Mouse (Mus musculus) liver, embryonic 11.5 days (tissue): ENCODE measurements around the gene Gfy. TPM values are rescaled to one million over a fixed set of nuclear protein-coding genes. Genes with fewer than 3 reads are reported as not detected.

Experiments
- ATAC-seq: fragments of 200-750 bp; cut with Nextera tagmentation; replicated peaks from 2 replicates; pipeline ENCODE4 v1.8.0; 2017; ENCODE audit warnings: moderate number of reproducible peaks, mild to moderate bottlenecking, moderate TSS enrichment, moderate library complexity; ENCODE audit not compliant: low FRiP score
- DNase-seq: peaks from one replicate; pipeline ENCODE4 v3.0.0-alpha.2; 2017; ENCODE audit warnings: low spot score
- H3K27ac ChIP-seq: fragments of 300-500 bp; sonication (generic); 2 replicates; pipeline ENCODE4 v1.5.1; 2014; ENCODE audit warnings: mild to moderate bottlenecking, low read depth, low read length, control low read depth
- H3K27me3 ChIP-seq: fragments of 300-500 bp; sonication (generic); replicated peaks from 2 replicates; pipeline ENCODE4 v1.6.1; 2014; ENCODE audit warnings: low read length, mixed read lengths; ENCODE audit not compliant: control insufficient read depth, insufficient read depth
- H3K36me3 ChIP-seq: fragments of 300-500 bp; sonication (generic); 2 replicates; pipeline ENCODE4 v1.6.1; 2014; ENCODE audit warnings: mild to moderate bottlenecking, low read length, moderate library complexity, mixed read lengths; ENCODE audit not compliant: control insufficient read depth, insufficient read depth
- H3K4me1 ChIP-seq: fragments of 300-500 bp; sonication (generic); replicated peaks from 2 replicates; pipeline ENCODE4 v1.6.1; 2014; ENCODE audit warnings: low read length, mixed read lengths; ENCODE audit not compliant: control insufficient read depth, insufficient read depth
- H3K4me2 ChIP-seq: fragments of 300-500 bp; sonication (generic); 2 replicates; pipeline ENCODE4 v1.6.1; 2014; ENCODE audit warnings: mild to moderate bottlenecking, control low read depth, moderate library complexity
- H3K4me3 ChIP-seq: fragments of 300-500 bp; sonication (generic); 2 replicates; pipeline ENCODE4 v1.5.1; 2014; ENCODE audit warnings: low read depth, low read length, control low read depth
- H3K9ac ChIP-seq: fragments of 300-500 bp; sonication (generic); 2 replicates; pipeline ENCODE4 v1.6.1; 2014; ENCODE audit warnings: low read depth, low read length, control low read depth
- H3K9me3 ChIP-seq: fragments of 300-500 bp; sonication (generic); 2 replicates; pipeline ENCODE4 v1.6.1; 2016; ENCODE audit warnings: low read length, inconsistent platforms, mixed read lengths; ENCODE audit not compliant: control insufficient read depth
- WGBS: fragments of 180-500 bp; shearing (Covaris S2); extraction: QIAGEN DNeasy Blood & Tissue Kit; methylation state at CpG from one replicate; pipeline ENCODE4 v1.1.7; 2014; 5-methylcytosine and 5-hydroxymethylcytosine counted together
- polyA plus RNA-seq: library from polyadenylated mRNA; unstranded; fragments of >200 nt; fragmentation: Nextera tagmentation; extraction: Ambion mirVana; gene quantifications from 2 replicates; pipeline ENCODE4 v1.2.1, GENCODE M21; 2014

The Gfy gene
- polyA plus RNA-seq, 1 experiment from 2014 or later, result not detected

- no peaks in the 10 kb centered on the region for H3K4me1 ChIP-seq
Measured at GRCm38 (mm10) chr7:45190186-45190585, 10.8 kb upstream of the Gfy start.

GRCm38 (mm10) chr7:45189600-45189999 is 10.2 kb upstream of the Gfy start:
- no peak for ATAC-seq
- WGBS, result 54% methylated on average over 16 of the region's 16 CpGs
- peaks cover 78% of the 10 kb centered on the region for H3K27me3 ChIP-seq

More at GRCm38 (mm10) chr7:45190186-45190585, 10.8 kb upstream of the Gfy start:
- Histone ChIP-seq H3K4me2 (no peak overlapping the region), H3K4me3 (no peak overlapping the region), H3K36me3 (no peaks in the 10 kb centered on the region), H3K9me3 (no peaks in the 10 kb centered on the region), H3K27ac (no peak overlapping the region), H3K9ac (no peak overlapping the region), H3K27me3 (peaks cover 73% of the 10 kb centered on the region)
- DNase-seq, result no peak
- 74% methylated on average over 6 of the region's 6 CpGs for WGBS
- no peak for ATAC-seq

GRCm38 (mm10) chr7:45185921-45186320 is 6.6 kb upstream of the Gfy start:
- no peak for ATAC-seq
- H3K4me3 ChIP-seq, result no peak overlapping the region
- H3K9me3 ChIP-seq, result no peaks in the 10 kb centered on the region
- peaks cover 96% of the 10 kb centered on the region for H3K27me3 ChIP-seq
- no peak overlapping the region for H3K9ac ChIP-seq
- no peak for DNase-seq
- WGBS, result 62% methylated on average over 7 of the region's 7 CpGs
- H3K4me2 ChIP-seq, result no peak overlapping the region
- H3K4me1 ChIP-seq, result peaks cover 9% of the 10 kb centered on the region
- H3K36me3 ChIP-seq, result no peaks in the 10 kb centered on the region
- H3K27ac ChIP-seq, result no peak overlapping the region

More at GRCm38 (mm10) chr7:45189600-45189999, 10.2 kb upstream of the Gfy start:
- no peak overlapping the region for H3K4me2 ChIP-seq
- H3K4me1 ChIP-seq, result no peaks in the 10 kb centered on the region
- DNase-seq, result no peak
- H3K36me3 ChIP-seq, result no peaks in the 10 kb centered on the region
- H3K9ac ChIP-seq, result no peak overlapping the region
- H3K27ac ChIP-seq, result no peak overlapping the region
- no peak overlapping the region for H3K4me3 ChIP-seq
- no peaks in the 10 kb centered on the region for H3K9me3 ChIP-seq

- ATAC-seq, result no peak
- WGBS, result 55% methylated on average over 7 of the region's 7 CpGs
- H3K27ac ChIP-seq, result no peak overlapping the region
Measured at GRCm38 (mm10) chr7:45183672-45184071, 4.3 kb upstream of the Gfy start.

GRCm38 (mm10) chr7:45182606-45183005 is 3.2 kb upstream of the Gfy start:
- H3K9ac ChIP-seq, result 0 out of 2 replicates have a peak overlapping the region, but pooled peaks have one; percentile 3
- no peaks in the 10 kb centered on the region for H3K9me3 ChIP-seq
- no peak overlapping the region for H3K27ac ChIP-seq
- 20% methylated on average over 11 of the region's 11 CpGs for WGBS
- peak overlapping the region; percentile 62 for H3K4me2 ChIP-seq
- H3K36me3 ChIP-seq, result no peaks in the 10 kb centered on the region
- peaks cover 9% of the 10 kb centered on the region for H3K4me1 ChIP-seq
- H3K4me3 ChIP-seq, result peak overlapping the region; percentile 26
- no peak for DNase-seq
- H3K27me3 ChIP-seq, result peaks cover 96% of the 10 kb centered on the region
- 0 out of 2 replicates have a peak, but pooled peaks have one; percentile 6 for ATAC-seq

More at GRCm38 (mm10) chr7:45183672-45184071, 4.3 kb upstream of the Gfy start:
- Histone ChIP-seq H3K9ac (no peak overlapping the region), H3K4me1 (peaks cover 9% of the 10 kb centered on the region), H3K9me3 (no peaks in the 10 kb centered on the region), H3K4me3 (no peak overlapping the region), H3K27me3 (peaks cover 96% of the 10 kb centered on the region), H3K36me3 (no peaks in the 10 kb centered on the region), H3K4me2 (no peak overlapping the region)
- no peak for DNase-seq

- peak overlapping the region; percentile 62 for H3K4me2 ChIP-seq
- DNase-seq, result peak; percentile 87
- H3K9ac ChIP-seq, result 0 out of 2 replicates have a peak overlapping the region, but pooled peaks have one; percentile 3
- H3K4me3 ChIP-seq, result peak overlapping the region; percentile 31
- H3K27me3 ChIP-seq, result peaks cover 98% of the 10 kb centered on the region
- H3K27ac ChIP-seq, result no peak overlapping the region
- ATAC-seq, result peak; percentile 96
- H3K36me3 ChIP-seq, result no peaks in the 10 kb centered on the region
- peaks cover 9% of the 10 kb centered on the region for H3K4me1 ChIP-seq
- under 1% methylated on average over 34 of the region's 34 CpGs for WGBS
- H3K9me3 ChIP-seq, result no peaks in the 10 kb centered on the region
Measured at GRCm38 (mm10) chr7:45182199-45182601, 2.8 kb upstream of the Gfy start.

- peak overlapping the region; percentile 62 for H3K4me2 ChIP-seq
- H3K4me1 ChIP-seq, result peaks cover 9% of the 10 kb centered on the region
- no peaks in the 10 kb centered on the region for H3K36me3 ChIP-seq
- DNase-seq (no peak), ATAC-seq (no peak)
- H3K4me3 ChIP-seq, result peak overlapping the region; percentile 31
- peaks cover 98% of the 10 kb centered on the region for H3K27me3 ChIP-seq
- H3K9me3 ChIP-seq, result no peaks in the 10 kb centered on the region
- no peak overlapping the region for H3K27ac ChIP-seq
- 4% methylated on average over 35 of the region's 35 CpGs for WGBS
- H3K9ac ChIP-seq, result no peak overlapping the region
Measured at GRCm38 (mm10) chr7:45181540-45181939, 2.2 kb upstream of the Gfy start.

- H3K4me1 ChIP-seq, result peaks cover 9% of the 10 kb centered on the region
- peaks cover 98% of the 10 kb centered on the region for H3K27me3 ChIP-seq
- H3K4me2 ChIP-seq, result peak within 1 kb of the TSS; percentile 62
- DNase-seq (no peak), ATAC-seq (no peak)
- no peak within 1 kb of the TSS for H3K9ac ChIP-seq
- H3K9me3 ChIP-seq, result no peaks in the 10 kb centered on the region
- H3K27ac ChIP-seq, result no peak within 1 kb of the TSS
- H3K36me3 ChIP-seq, result no peaks in the 10 kb centered on the region
- 25% methylated on average over 20 of the region's 20 CpGs for WGBS
- peak within 1 kb of the TSS; percentile 31 for H3K4me3 ChIP-seq
Measured at GRCm38 (mm10) chr7:45180896-45181477, 1.6 kb upstream of the Gfy start, which contains the start of gene Pth2. Gene Pth2 (plus strand): TSS chr7:45180995.

GRCm38 (mm10) chr7:45178550-45178949 is 819 bp downstream of the Gfy start:
- no peak for DNase-seq
- no peak for ATAC-seq
- no peaks in the 10 kb centered on the region for H3K9me3 ChIP-seq
- WGBS, result 22% methylated on average over 7 of the region's 7 CpGs
- peaks cover 12% of the 10 kb centered on the region for H3K4me1 ChIP-seq
- no peak overlapping the region for H3K9ac ChIP-seq
- H3K4me2 ChIP-seq, result no peak overlapping the region
- H3K27ac ChIP-seq, result no peak overlapping the region
- H3K36me3 ChIP-seq, result no peaks in the 10 kb centered on the region
- H3K27me3 ChIP-seq, result peaks cover 93% of the 10 kb centered on the region
- H3K4me3 ChIP-seq, result no peak overlapping the region
